Mouse (Mus musculus): ENCODE results near the gene Gsta2. TPM values are rescaled to one million over a fixed set of nuclear protein-coding genes. Genes with fewer than 3 reads are reported as not detected.
"Not testable (repeated sequence)": the region's sequence is repeated elsewhere in the genome, so short reads cannot be mapped to it uniquely, and the experiment has no call there.

Gsta2 gene
- total and polyA plus RNA-seq, 2 experiments from 2014 or later: not detected

- no peak overlapping the region for H3K4me2 ChIP-seq (ENCODE audit: low read depth, low read length, poor library complexity, severe bottlenecking)
- 89% methylated on average over 6 of the region's 6 CpGs for WGBS
- no peak for TF ChIP-seq CTCF (IDR thresholded peaks at IDR 0.05)
- ATAC-seq (ENCODE audit: low FRiP score) (no peak), DNase-seq (ENCODE audit: low spot score) (no peak)
- H3K27ac ChIP-seq (ENCODE audit: low read depth, low read length): no peak overlapping the region
- no peaks in the 10 kb centered on the region for H3K27me3 ChIP-seq (ENCODE audit: insufficient read depth, low read length)
- no peaks in the 10 kb centered on the region for H3K4me1 ChIP-seq (ENCODE audit: insufficient read depth, low read length)
- H3K36me3 ChIP-seq (ENCODE audit: insufficient read depth, low read length): no peaks in the 10 kb centered on the region
- no peak overlapping the region for H3K9ac ChIP-seq (replicated peaks; ENCODE audit: low read length, poor library complexity, severe bottlenecking)
- no peak overlapping the region for H3K4me3 ChIP-seq (ENCODE audit: low read depth, low read length)
- no peaks in the 10 kb centered on the region for H3K9me3 ChIP-seq (ENCODE audit: low read length)
These were observed 3.9 kb downstream of the Gsta2 start for GRCm38 (mm10) chr9:78351504-78352220.

- not testable (repeated sequence) for H3K4me1 ChIP-seq (ENCODE audit: insufficient read depth, low read length); H3K9ac ChIP-seq (replicated peaks; ENCODE audit: low read length, poor library complexity, severe bottlenecking); H3K27me3 ChIP-seq (ENCODE audit: insufficient read depth, low read length); H3K4me3 ChIP-seq (ENCODE audit: low read depth, low read length); H3K27ac ChIP-seq (ENCODE audit: low read depth, low read length); H3K4me2 ChIP-seq (ENCODE audit: low read depth, low read length, poor library complexity, severe bottlenecking); H3K36me3 ChIP-seq (ENCODE audit: insufficient read depth, low read length); DNase-seq (ENCODE audit: low spot score); H3K9me3 ChIP-seq (ENCODE audit: low read length); ATAC-seq (ENCODE audit: low FRiP score)
These were observed 5.6 kb downstream of the Gsta2 start for GRCm38 (mm10) chr9:78350007-78350406.

- ATAC-seq (ENCODE audit: low FRiP score); H3K27ac ChIP-seq (ENCODE audit: low read depth, low read length); H3K36me3 ChIP-seq (ENCODE audit: insufficient read depth, low read length); H3K9me3 ChIP-seq (ENCODE audit: low read length); H3K4me3 ChIP-seq (ENCODE audit: low read depth, low read length); H3K4me2 ChIP-seq (ENCODE audit: low read depth, low read length, poor library complexity, severe bottlenecking); H3K4me1 ChIP-seq (ENCODE audit: insufficient read depth, low read length); H3K9ac ChIP-seq (replicated peaks; ENCODE audit: low read length, poor library complexity, severe bottlenecking); H3K27me3 ChIP-seq (ENCODE audit: insufficient read depth, low read length); DNase-seq (ENCODE audit: low spot score): not testable (repeated sequence)
- WGBS: 85% methylated on average over 3 of the region's 3 CpGs
These were observed 6.4 kb downstream of the Gsta2 start for GRCm38 (mm10) chr9:78349141-78349540.

GRCm38 (mm10) chr9:78348206-78349004 is 7.2 kb downstream of the Gsta2 start:
- H3K36me3 ChIP-seq (ENCODE audit: insufficient read depth, low read length); H3K4me3 ChIP-seq (ENCODE audit: low read depth, low read length); H3K4me1 ChIP-seq (ENCODE audit: insufficient read depth, low read length); H3K9ac ChIP-seq (replicated peaks; ENCODE audit: low read length, poor library complexity, severe bottlenecking); H3K9me3 ChIP-seq (ENCODE audit: low read length); ATAC-seq (ENCODE audit: low FRiP score); H3K27ac ChIP-seq (ENCODE audit: low read depth, low read length); H3K27me3 ChIP-seq (ENCODE audit: insufficient read depth, low read length); DNase-seq (ENCODE audit: low spot score); H3K4me2 ChIP-seq (ENCODE audit: low read depth, low read length, poor library complexity, severe bottlenecking): not testable (repeated sequence)
- WGBS: 75% methylated on average over 6 of the region's 6 CpGs

GRCm38 (mm10) chr9:78347004-78347403 is 8.6 kb downstream of the Gsta2 start:
- Histone ChIP-seq H3K9ac (replicated peaks; ENCODE audit: low read length, poor library complexity, severe bottlenecking) (no peak overlapping the region), H3K4me2 (ENCODE audit: low read depth, low read length, poor library complexity, severe bottlenecking) (no peak overlapping the region), H3K27me3 (ENCODE audit: insufficient read depth, low read length) (no peaks in the 10 kb centered on the region), H3K9me3 (ENCODE audit: low read length) (no peaks in the 10 kb centered on the region), H3K27ac (ENCODE audit: low read depth, low read length) (no peak overlapping the region), H3K4me1 (ENCODE audit: insufficient read depth, low read length) (no peaks in the 10 kb centered on the region), H3K4me3 (ENCODE audit: low read depth, low read length) (no peak overlapping the region), H3K36me3 (ENCODE audit: insufficient read depth, low read length) (no peaks in the 10 kb centered on the region)
- TF ChIP-seq CTCF (IDR thresholded peaks at IDR 0.05): no peak
- no peak for DNase-seq (ENCODE audit: low spot score)
- ATAC-seq (ENCODE audit: low FRiP score): no peak
- 81% methylated on average over 3 of the region's 3 CpGs for WGBS

GRCm38 (mm10) chr9:78345235-78345634 is 10.4 kb downstream of the Gsta2 start:
- not testable (repeated sequence) for H3K9ac ChIP-seq (replicated peaks; ENCODE audit: low read length, poor library complexity, severe bottlenecking); H3K27ac ChIP-seq (ENCODE audit: low read depth, low read length); H3K4me3 ChIP-seq (ENCODE audit: low read depth, low read length); H3K27me3 ChIP-seq (ENCODE audit: insufficient read depth, low read length); H3K36me3 ChIP-seq (ENCODE audit: insufficient read depth, low read length); DNase-seq (ENCODE audit: low spot score); H3K4me1 ChIP-seq (ENCODE audit: insufficient read depth, low read length); H3K9me3 ChIP-seq (ENCODE audit: low read length); H3K4me2 ChIP-seq (ENCODE audit: low read depth, low read length, poor library complexity, severe bottlenecking); ATAC-seq (ENCODE audit: low FRiP score)
- WGBS: 73% methylated on average over 4 of the region's 4 CpGs

GRCm38 (mm10) chr9:78343055-78343454 is 12.5 kb downstream of the Gsta2 start:
- not testable (repeated sequence) for H3K27me3 ChIP-seq (ENCODE audit: insufficient read depth, low read length); H3K4me1 ChIP-seq (ENCODE audit: insufficient read depth, low read length)

GRCm38 (mm10) chr9:78342494-78342893 is 13.1 kb downstream of the Gsta2 start:
- DNase-seq (ENCODE audit: low spot score); H3K4me3 ChIP-seq (ENCODE audit: low read depth, low read length); ATAC-seq (ENCODE audit: low FRiP score); H3K36me3 ChIP-seq (ENCODE audit: insufficient read depth, low read length); H3K27me3 ChIP-seq (ENCODE audit: insufficient read depth, low read length); H3K9ac ChIP-seq (replicated peaks; ENCODE audit: low read length, poor library complexity, severe bottlenecking); H3K4me1 ChIP-seq (ENCODE audit: insufficient read depth, low read length); H3K4me2 ChIP-seq (ENCODE audit: low read depth, low read length, poor library complexity, severe bottlenecking); H3K27ac ChIP-seq (ENCODE audit: low read depth, low read length); H3K9me3 ChIP-seq (ENCODE audit: low read length): not testable (repeated sequence)
- WGBS: 90% methylated on average over 4 of the region's 4 CpGs

More at GRCm38 (mm10) chr9:78343055-78343454, 12.5 kb downstream of the Gsta2 start:
- not testable (repeated sequence) for H3K4me2 ChIP-seq (ENCODE audit: low read depth, low read length, poor library complexity, severe bottlenecking); H3K36me3 ChIP-seq (ENCODE audit: insufficient read depth, low read length); H3K27ac ChIP-seq (ENCODE audit: low read depth, low read length); ATAC-seq (ENCODE audit: low FRiP score); DNase-seq (ENCODE audit: low spot score); H3K9me3 ChIP-seq (ENCODE audit: low read length); H3K4me3 ChIP-seq (ENCODE audit: low read depth, low read length); H3K9ac ChIP-seq (replicated peaks; ENCODE audit: low read length, poor library complexity, severe bottlenecking)
- WGBS: 90% methylated on average over 9 of the region's 9 CpGs
